8 mouse cellular contexts compared by ENCODE assay signal in the genomic region with DNA sequence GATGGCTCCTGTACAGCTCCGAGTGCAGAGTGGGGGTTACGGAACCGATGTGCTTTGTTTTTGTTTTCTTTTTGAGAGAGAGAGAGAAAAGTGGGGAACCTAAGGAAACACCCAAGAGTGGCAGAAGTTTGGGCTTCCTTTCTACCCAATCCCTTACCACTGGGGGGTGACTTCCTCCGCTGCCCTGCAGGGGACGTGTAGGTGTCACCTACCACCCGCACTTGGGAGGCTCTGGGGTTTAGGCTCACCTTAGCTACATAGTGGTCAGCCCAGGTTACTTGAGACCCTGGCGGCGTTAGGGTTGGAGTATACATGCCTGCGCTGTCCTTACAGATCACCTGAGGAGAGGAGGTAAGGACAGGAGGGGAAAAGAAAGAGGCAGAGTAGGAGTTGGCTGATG. TPM values are rescaled to one million over a fixed set of nuclear protein-coding genes. Genes with fewer than 3 reads are reported as not detected.
DNase-seq lines count a peak whose midpoint lies in the region; ATAC-seq lines count a peak whose summit lies in the region.

No protein-coding gene starts in this region.

- WGBS in neural tube, embryonic 12.5 days, result 79% methylated on average over 9 of the region's 9 CpGs
- 65% methylated on average over 9 of the region's 9 CpGs for WGBS in heart, embryonic 15.5 days
- WGBS in liver, embryonic 16.5 days (ENCODE audit: insufficient replicate concordance), result 75% methylated on average over 9 of the region's 9 CpGs

- H3K9ac ChIP-seq in neural tube, embryonic 12.5 days, result no peak overlapping the region
- H3K9ac ChIP-seq in heart, embryonic 15.5 days, result peak overlapping the region; percentile 57
- H3K9ac ChIP-seq in liver, embryonic 16.5 days (ENCODE audit: low read depth, low read length), result peak overlapping the region; percentile 56; the same call in 1 of the 2 replicates

- H3K9me3 ChIP-seq in neural tube, embryonic 12.5 days, result no peaks in the 10 kb centered on the region
- H3K9me3 ChIP-seq in heart, embryonic 15.5 days (replicated peaks), result no peaks in the 10 kb centered on the region
- no peaks in the 10 kb centered on the region for H3K9me3 ChIP-seq in liver, embryonic 16.5 days (replicated peaks; ENCODE audit: control insufficient read depth, low read length)

- H3K4me1 ChIP-seq in neural tube, embryonic 12.5 days, result peaks cover 30% of the 10 kb centered on the region
- H3K4me1 ChIP-seq in heart, embryonic 15.5 days (replicated peaks), result peaks cover 16% of the 10 kb centered on the region
- H3K4me1 ChIP-seq in liver, embryonic 16.5 days (ENCODE audit: control insufficient read depth, low read depth, low read length), result peaks cover 10% of the 10 kb centered on the region

- no peak for ATAC-seq in neural tube, embryonic 12.5 days (ENCODE audit: low FRiP score, low read depth)
- ATAC-seq in heart, embryonic 15.5 days (replicated peaks; ENCODE audit: insufficient number of reproducible peaks, insufficient read depth, low FRiP score, low read depth), result no peak
- no peak for ATAC-seq in liver, embryonic 16.5 days (ENCODE audit: low read depth)
- ATAC-seq in megakaryocyte-erythroid progenitor cell, adult 5-6 weeks (replicated peaks; ENCODE audit: low FRiP score, low TSS enrichment, poor library complexity, severe bottlenecking), result no peak

- peak overlapping the region; percentile 76 for H3K4me2 ChIP-seq in neural tube, embryonic 12.5 days (replicated peaks)
- H3K4me2 ChIP-seq in heart, embryonic 15.5 days, result peak overlapping the region; percentile 83
- H3K4me2 ChIP-seq in liver, embryonic 16.5 days (ENCODE audit: low read depth, low read length), result peak overlapping the region; percentile 77

- H3K36me3 ChIP-seq in neural tube, embryonic 12.5 days, result no peaks in the 10 kb centered on the region; the same call in 1 of the 2 replicates
- H3K36me3 ChIP-seq in heart, embryonic 15.5 days, result peaks cover 2% of the 10 kb centered on the region; the same call in 1 of the 2 replicates
- H3K36me3 ChIP-seq in liver, embryonic 16.5 days (ENCODE audit: control insufficient read depth, insufficient read depth), result no peaks in the 10 kb centered on the region

- no peak overlapping the region for H3K4me3 ChIP-seq in neural tube, embryonic 12.5 days
- H3K4me3 ChIP-seq in heart, embryonic 15.5 days, result no peak overlapping the region
- H3K4me3 ChIP-seq in liver, embryonic 16.5 days (ENCODE audit: low read depth, low read length), result no peak overlapping the region

- H3K27me3 ChIP-seq in neural tube, embryonic 12.5 days (replicated peaks), result no peaks in the 10 kb centered on the region
- no peaks in the 10 kb centered on the region for H3K27me3 ChIP-seq in heart, embryonic 15.5 days
- H3K27me3 ChIP-seq in liver, embryonic 16.5 days (ENCODE audit: control insufficient read depth, insufficient read depth, low read depth, low read length), result no peaks in the 10 kb centered on the region

- DNase-seq in neural tube, embryonic 10.5 days (ENCODE audit: extremely low spot score, low spot score), result no peak
- DNase-seq in thymus, postnatal 25 days, result peak; percentile 48
- DNase-seq in cerebellum, postnatal 10 days, result no peak
- DNase-seq in retina, postnatal 1 day, result no peak

- no peak overlapping the region for H3K27ac ChIP-seq in neural tube, embryonic 12.5 days
- peak overlapping the region; percentile 60 for H3K27ac ChIP-seq in heart, embryonic 15.5 days
- no peak overlapping the region for H3K27ac ChIP-seq in liver, embryonic 16.5 days (ENCODE audit: low read length)

RNA-seq across cellular contexts. Expression of a gene that starts 0.7 kb away (rescaled TPM):
- 12.9 and 13.6 TPM in 2 replicates for polyA plus RNA-seq in neural tube, embryonic 12.5 days (2016; fragmentation: Nextera tagmentation; extraction: Ambion mirVana)
- polyA plus RNA-seq in heart, embryonic 15.5 days (2015; fragmentation: Nextera tagmentation; extraction: Ambion mirVana), result 4.5 and 9.2 TPM in 2 replicates
- 3.4 and 4.4 TPM in 2 replicates for polyA plus RNA-seq in liver, embryonic 16.5 days (2015; fragmentation: Nextera tagmentation; extraction: Ambion mirVana)
- 5.9 and 12.6 TPM in 2 replicates for total RNA-seq in megakaryocyte-erythroid progenitor cell, adult 5-6 weeks (2014; fragmentation: Nextera tagmentation)
- total RNA-seq in megakaryocyte-erythroid progenitor cell, adult 5-6 weeks (2017), result 5.4 and 6.2 TPM in 2 replicates

RNA-seq across cellular contexts. Expression of a gene that starts 57.0 kb away (rescaled TPM):
- polyA plus RNA-seq in neural tube, embryonic 12.5 days (2016; fragmentation: Nextera tagmentation; extraction: Ambion mirVana), result 0.29 and 1.0 TPM in 2 replicates
- polyA plus RNA-seq in heart, embryonic 15.5 days (2015; fragmentation: Nextera tagmentation; extraction: Ambion mirVana), result 0.50 and 1.4 TPM in 2 replicates
- 0.27 and 0.65 TPM in 2 replicates for polyA plus RNA-seq in liver, embryonic 16.5 days (2015; fragmentation: Nextera tagmentation; extraction: Ambion mirVana)
- not detected in 2 replicates for total RNA-seq in megakaryocyte-erythroid progenitor cell, adult 5-6 weeks (2014; fragmentation: Nextera tagmentation)
- not detected in 2 replicates for total RNA-seq in megakaryocyte-erythroid progenitor cell, adult 5-6 weeks (2017)
